Mouse (Mus musculus): ENCODE data around the gene Astn2.
A peak's percentile ranks its signal among the peaks of the same experiment; 100 is the strongest.

Astn2 gene

DNA sequence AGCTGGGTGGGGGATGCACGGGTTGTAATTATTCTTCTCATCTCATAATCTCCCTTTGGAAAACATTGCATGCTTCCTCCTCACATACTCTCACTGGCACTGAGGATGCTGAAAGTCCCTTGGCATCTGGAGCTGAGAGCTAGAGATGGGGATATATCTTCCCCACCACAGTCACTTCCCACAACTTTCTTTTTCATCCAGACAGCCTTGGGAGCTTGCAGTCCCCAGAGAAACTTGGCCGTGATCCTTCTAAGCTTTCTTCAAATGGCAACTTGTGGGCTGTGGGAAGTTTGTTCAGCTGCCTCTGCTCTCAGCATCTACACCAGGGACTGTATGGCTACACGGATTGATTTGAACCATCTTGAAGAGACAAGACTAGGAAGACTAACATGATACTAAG, 428.2 kb downstream of the Astn2 start:
- DNase-seq (ENCODE audit: extremely low spot score, low spot score), result no peak

DNA sequence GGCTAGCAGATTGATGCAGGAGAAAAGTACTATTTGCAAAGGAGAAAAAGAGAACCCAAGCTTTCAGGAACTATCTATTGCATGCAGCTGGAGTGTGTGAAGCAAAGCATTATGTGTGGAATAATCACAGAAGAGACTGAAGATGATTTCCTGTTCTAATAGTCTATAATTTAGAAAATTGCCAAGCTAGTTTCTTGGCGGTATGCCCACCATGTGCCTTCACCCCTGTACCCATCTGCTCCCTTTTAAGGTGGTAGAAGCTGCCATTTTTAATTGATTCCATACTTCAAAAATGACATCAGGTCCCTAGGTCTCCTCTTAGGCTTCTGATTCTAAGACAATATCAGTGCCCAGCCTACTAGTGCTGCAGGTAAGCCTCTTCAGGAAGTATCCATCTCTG, 432.0 kb downstream of the Astn2 start:
- no peak for DNase-seq (ENCODE audit: extremely low spot score, low spot score)

DNA sequence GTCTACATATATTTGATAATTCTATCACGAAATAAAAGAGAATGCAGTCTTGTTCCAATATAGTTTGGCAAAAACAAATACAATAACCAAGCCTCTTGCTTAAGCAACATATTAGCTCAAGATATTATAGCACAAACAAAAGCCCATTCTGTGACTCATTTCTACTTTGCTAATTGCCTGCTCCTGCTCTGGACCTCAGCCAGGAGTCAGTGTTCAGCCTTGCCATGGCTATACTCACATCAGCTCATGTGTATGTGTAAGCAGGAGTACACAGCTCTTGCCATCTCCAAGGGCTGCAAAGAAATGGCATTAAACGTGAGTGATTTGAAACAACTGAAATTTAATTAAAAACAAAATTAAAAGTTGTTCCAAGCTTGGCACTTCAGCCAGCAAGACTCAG, 435.1 kb downstream of the Astn2 start:
- DNase-seq (ENCODE audit: extremely low spot score, low spot score), result no peak

DNA sequence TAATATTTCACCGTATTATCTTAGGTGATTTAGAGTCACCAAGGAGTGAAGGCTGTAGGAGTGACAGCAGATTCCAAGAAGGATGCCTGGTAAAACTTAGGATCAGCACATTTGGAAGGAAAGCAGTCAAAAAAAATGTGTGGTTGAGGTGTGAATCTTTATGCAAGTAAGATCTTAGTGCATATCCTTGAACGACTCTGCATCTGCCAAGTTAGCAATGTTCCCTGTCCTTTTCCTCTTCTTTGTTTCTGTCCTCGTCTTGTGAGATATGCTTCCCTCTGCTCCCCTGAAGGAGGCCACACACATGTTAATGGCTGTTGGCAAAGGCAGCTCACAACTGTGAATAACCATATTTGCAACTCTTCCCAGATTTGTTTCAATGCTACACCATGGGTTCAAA, 439.8 kb downstream of the Astn2 start:
- no peak for DNase-seq (ENCODE audit: extremely low spot score, low spot score)

DNA sequence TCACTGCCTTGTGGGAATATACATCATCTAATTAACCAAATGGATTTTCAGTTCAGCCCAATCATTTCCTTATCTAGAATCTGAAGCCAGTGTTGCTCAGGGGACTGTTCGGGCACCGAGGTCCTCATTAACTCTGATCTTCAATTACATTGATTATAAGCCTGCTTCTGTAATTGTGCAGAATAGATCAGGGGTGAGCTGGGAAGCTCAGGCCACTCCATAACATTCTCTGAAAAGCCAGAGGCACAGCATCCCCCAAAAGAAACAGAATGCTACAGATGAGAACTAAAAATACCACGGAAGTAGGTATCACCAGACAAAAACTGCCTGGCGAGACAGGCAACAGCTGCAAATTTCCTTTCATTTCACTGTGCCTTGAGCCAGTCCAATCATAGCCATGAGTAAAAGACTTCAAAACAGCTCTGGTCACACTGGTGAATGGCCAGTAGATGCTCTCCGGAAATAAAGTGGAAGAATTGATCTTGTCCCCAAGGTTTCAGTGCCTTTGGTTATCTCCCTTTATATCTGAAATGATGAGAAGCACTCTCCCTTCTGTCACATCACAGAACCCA, 445.1 kb downstream of the Astn2 start:
- no peak for DNase-seq (ENCODE audit: extremely low spot score, low spot score)

DNA sequence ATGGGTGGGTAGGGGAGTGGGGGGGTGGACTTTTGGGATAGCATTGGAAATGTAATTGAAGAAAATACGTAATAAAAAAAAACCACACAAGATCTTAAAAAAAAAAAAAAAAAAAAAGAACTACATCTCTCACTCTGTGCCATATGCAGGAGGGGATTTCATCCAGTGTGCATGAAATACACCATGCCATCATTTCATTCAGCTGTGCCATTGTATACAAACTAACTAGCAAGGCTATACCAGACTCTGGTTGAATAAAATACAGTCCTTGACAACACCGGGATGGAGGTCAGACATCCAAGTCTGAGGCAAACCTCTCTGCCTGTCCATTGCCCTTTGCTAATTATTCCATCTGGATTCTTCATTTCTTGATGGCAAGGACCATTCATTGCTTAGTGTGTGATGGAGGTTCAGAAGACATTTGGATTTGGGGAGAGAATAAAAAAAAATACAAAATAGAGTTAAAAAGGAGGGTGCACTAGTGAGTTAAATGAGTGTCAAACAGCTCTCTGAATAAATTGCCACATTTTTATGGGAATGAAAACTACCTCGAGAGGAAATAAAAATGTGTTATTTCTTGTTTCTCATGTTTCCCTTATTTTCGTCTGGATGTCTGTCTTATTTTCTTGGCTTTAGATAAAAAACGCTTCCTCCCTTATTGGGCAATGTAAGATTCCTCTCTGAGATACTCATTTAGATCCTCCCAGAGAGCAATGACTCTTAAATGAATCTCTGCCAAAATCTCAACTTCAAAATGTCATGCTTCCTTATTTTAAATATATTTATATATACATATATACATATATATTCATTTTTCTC, 445.8 kb downstream of the Astn2 start:
- no peak for DNase-seq (ENCODE audit: extremely low spot score, low spot score)

DNA sequence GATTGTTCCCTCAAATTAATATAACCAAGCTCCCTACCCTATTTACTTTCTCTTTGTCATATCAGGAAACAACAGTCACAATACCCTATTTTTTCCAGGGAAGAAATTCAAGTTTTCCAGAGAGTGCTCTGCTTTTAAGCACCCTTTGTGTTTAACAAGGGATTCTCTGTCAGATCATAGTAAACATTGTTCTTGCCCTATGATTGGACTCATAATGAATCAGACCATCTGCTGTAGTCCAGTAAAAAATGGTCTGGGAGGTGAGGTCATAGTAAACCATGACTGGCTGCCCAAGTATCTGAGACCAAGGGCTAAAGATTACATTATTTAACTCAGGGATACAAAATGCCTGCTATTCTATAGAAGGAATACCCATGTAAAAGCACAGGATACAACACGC, 452.5 kb downstream of the Astn2 start:
- no peak for DNase-seq (ENCODE audit: extremely low spot score, low spot score)

DNA sequence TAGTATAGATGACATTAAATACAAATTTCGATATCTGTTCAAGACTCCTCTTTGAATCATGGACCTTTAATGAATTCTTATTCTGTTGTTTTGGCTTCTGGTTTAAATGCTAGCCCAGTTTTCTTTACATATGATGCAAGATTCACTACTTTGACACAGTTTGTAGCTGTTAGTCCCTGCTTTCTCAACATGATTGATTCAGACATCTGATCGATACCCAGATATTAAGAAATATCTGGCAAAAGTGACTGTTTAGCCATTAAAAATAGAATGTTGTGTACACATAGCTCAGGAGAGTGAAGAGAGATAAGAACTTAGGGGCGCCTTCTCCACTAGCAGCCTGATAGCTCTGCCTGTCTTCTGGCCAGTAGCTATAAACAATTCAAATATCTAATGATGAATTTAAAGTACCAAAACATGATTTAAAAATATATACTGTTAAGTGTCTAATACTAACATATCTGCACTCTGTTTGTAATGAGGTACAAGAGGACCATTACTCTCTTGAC, 457.2 kb downstream of the Astn2 start:
- no peak for DNase-seq (ENCODE audit: extremely low spot score, low spot score)

DNA sequence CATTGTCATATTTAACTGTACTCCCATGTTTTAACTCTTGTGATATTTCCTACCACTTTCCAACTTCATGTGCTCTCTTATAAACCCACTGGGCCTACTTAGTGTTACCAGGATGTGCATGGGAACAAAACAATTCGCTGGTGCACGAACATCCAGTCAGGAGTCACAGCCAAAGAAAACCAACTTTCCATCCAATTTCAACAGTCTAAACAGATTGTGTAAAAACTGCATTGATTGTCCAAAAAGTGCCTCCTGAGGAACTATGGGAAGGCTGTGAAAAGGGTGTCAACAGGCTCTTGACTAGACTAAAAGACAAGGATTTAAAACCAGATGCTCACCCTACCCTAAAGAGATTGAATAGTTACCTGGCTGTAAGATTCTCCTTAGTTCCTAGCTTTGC, 458.4 kb downstream of the Astn2 start:
- no peak for DNase-seq (ENCODE audit: extremely low spot score, low spot score)

DNA sequence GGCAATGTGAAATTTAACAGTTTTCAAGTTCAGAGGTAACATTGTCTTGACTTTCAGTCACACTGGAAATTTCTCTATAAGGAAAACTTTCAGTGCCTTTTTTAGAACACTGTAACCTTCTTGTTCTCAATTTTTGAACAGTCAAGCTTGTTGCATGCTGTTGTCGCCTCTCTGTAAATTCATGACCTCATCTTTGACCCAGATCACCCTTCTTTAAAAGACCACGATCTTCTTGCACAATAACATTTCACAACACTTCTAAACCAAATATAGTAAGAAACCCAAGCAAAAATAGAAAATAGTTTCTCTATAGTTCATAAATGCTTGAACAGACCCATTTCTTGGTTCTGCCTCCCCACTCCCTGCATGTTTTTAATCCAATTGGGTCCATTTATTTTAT, 473.5 kb downstream of the Astn2 start:
- DNase-seq (ENCODE audit: extremely low spot score, low spot score), result no peak

DNA sequence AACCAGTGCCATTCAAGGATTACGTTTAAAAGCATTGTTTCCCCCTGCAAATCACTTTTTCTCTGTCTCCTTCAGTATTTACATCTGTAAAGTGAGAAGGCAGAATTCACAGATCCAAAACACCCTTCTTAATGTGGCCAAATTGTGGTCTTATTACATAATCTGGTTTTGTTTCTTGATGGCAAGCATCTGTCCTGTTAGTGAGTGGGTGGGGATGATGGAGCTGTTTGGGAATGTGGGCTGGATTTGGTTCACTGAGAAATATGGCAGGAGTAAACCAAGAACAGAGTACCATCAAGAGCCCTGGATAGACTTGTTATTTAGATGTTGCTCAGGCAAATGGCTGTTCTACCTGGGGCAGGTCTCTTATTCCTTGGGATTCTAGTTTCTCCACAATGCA, 484.1 kb downstream of the Astn2 start:
- no peak for DNase-seq (ENCODE audit: extremely low spot score, low spot score)

DNA sequence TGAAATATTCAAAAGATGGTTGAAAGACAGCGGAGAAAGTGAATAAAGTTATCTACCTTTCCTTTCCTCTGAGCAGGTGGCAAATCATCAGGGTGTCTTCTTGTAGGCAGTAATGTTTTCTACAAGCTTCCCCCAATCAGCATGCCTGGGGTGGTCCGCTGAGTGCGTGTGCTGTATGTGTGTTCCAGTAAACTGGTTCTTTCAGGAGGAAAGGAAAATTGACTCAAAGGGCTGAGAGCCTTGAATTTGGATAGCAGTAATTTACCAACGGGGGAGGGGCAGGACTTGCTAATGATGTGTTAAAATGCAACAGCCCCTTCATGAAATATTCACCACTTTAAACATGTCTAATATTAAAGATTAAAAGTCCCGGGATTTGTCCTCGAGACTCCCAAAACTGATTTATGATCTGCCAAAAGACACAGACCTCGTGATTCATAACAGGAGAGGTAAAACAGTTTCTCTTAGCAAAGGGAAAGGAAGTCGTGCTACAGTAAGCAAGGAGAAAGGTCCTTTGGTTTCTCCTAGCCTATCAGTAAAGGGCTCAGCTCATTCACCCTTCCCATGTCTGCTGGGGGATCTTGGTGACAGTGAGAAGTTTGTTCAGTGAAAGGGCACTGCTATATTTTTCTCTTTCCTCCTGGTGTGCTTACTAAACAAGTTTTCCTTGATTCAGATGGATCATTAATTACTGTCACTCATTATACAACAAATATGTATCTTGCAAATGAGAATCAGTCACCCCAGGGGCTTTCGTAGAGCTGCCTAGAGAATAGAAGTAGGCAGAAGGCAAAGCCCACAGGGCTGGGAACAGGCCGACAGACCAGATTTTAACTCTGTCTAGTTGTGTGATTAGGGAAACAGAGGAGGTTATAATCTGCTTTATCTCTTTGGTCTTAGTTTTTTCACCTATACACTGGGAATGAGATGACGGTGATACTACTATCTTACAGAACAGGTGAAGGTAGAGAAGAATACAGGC, 488.1 kb downstream of the Astn2 start:
- DNase-seq (ENCODE audit: extremely low spot score, low spot score), result no peak

DNA sequence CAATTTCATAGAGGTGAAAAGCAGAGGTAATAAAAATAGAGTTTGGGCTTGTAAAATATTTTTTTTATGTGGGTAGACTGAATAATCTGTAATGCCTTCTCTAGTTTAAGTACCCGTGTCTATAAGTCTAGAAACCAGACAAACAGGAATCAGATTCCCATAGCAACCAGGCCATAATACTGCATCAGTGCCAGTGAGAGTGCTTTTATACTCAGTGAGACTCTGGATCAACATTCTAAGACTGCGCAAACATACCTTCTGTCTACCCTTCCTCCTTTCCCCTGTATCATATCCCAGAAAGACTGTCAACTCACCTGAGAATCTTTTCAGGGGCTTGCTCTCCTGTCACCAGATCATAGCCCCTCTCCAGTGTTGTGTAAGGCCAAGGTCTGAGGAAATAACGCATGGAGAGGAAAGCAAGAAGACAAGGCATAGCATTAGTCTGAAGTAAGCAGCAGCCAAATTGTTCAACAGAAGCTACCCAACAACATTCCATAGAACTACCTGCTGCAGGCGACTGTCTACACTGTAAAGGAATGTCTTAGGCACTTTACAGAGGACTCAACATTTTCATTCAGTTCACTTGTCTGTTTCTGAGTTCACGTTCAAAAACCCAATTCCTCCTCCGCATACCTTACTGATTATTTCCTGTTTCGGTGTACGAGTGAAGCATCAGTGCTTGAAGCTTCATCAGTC, 492.0 kb downstream of the Astn2 start:
- DNase-seq (ENCODE audit: extremely low spot score, low spot score), result no peak

DNA sequence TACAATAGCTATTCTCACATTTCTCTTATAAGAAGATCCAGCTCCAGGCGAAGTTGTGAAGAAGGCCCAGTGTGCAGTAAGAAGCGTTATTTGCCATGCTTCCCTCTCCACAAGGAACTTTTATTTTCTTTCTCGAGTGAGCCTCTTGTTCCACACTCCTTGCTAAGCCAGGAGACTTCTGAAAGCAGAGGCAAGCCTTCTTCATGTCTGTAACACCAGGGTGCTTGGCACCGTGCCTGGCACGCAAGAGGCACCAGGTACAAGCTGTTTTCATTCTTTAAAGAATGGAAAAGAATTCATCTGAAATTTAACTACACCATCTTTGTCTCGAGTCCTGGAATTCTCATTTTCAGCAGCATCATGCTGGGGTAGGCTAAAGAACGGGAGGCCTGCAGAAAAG, 496.8 kb downstream of the Astn2 start:
- no peak for DNase-seq (ENCODE audit: extremely low spot score, low spot score)

DNA sequence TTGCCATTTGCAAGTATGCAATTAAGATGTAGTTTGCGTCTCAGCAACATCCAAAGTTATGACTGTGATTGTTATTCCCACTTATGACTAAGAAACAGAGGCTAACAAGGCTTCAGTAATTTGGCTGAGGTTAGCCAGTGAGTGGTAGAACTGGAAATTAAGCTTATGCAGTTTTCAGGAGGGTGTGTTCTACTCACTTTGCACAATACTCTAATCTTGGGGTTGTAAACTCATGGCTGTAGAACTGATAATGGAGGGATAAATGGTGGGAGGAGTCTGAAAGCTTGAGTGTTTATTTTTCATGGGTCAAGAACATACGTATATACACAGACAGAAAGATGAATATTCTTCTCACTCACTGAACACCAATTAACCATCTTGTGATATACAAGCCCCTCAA, 499.4 kb downstream of the Astn2 start:
- DNase-seq (ENCODE audit: extremely low spot score, low spot score), result no peak

DNA sequence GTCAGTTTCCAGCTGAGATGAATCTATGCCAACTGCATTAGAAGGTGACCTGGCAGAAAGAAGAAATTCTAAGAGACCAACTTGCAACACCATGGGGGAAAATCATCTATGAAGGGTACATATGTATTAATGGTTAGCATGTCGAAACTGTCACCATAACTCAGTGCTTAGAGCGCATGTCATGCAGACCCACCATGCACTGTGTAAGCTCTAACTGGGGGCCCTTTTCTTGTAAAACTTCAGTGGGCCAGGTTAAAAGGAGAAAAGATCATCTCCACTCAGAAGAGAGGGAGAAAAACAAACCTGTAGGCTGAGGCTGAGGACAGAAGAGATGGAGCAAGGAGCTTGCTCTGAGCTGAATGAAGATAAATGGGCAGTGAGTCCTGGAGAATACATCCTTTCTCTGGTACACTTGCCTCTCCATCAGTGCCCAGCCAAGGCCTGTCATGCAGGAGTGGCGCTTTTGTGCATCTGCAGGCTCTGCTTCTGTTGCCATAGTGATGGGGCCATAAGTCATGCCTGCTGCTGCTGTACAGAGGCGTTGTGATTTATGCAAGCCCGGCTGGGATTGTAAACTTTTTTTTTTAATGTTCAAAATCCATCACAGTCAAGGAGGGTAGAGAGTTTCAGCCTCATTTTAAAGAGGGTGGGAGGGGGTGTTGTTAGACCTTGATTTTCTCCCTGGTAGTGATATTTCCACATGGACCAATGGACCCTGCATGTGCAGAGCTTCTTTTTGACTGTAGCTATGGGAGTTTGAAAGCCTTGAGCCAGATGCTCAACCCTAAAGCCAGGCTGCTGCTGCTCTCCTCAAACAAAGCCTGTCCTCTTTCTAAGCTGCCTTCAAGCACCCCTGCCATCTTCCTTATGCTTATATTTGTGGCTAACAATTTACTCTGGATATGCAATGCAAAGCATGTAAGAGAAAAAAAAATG, 508.1 kb downstream of the Astn2 start:
- DNase-seq (ENCODE audit: extremely low spot score, low spot score), result peak; percentile 57

DNA sequence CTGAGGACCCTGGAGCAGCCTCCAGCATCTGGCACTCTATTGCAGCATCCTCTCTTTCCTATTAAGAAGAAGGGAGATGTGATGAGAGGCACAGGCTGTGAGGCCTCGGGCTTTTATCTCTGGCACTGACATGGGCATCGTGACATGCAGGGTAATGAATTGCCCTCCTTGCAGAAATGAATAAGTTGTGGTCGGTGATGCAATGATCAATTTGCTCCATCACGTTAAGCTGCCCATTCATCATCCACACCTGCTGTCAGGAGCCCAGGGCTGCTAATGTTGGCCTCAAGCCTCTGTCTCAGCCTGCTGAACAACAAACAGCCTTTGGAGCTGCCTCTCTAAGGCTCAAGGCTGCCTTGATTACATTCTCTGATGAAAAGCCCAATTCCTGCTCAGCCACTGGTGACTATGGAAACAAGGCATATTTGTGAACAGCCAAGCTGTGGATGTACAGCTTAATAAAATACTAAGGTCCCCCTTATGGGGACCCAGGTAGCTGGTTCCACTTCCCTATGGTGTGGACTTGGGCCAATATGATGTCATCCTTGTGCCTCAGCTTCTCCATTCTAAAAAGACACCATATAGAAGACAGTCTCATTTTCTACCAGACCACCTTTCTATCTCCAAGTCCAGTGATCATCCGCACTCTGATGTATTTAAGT, 515.9 kb downstream of the Astn2 start:
- DNase-seq (ENCODE audit: extremely low spot score, low spot score), result no peak

DNA sequence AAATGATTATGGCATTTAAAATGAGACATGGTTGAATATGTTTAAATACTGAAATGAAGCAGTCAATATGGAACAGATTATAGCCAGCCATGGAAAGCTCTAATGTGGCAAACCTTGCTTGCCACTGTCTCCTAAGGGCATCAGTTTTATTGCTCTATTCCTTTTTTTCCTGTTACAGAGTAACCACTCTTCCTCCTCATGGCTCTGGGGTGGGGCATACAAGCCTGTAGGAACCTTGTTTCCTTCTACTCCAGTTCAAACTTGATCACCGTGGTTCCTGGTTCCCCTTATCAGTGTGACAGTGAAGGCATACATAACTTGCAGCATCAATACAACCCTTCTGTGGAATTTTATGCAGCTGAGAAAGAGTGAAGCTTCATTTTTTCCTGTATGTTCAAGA, 517.5 kb downstream of the Astn2 start:
- DNase-seq (ENCODE audit: extremely low spot score, low spot score), result no peak

DNA sequence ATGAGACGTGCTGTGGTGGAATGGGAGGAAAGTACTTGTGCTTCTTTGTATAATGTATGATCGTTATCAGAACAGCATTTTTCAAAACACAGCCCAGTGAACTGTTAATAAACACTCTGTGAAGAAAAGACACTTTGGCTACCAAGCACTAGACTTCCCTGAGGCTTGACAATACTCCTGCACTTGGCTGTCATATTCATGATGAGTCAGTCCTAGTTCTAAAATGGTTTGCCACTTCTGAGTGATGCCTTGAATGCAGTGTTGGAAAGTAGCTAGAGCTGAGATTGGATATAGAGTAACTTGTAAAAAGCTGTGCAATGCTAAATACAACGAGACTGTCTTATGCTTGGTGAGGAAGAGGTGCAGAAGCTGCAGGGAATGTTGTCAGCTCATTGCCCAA, 518.5 kb downstream of the Astn2 start:
- DNase-seq (ENCODE audit: extremely low spot score, low spot score), result no peak
